ENCODE assay signal across 9 mouse cellular contexts in the genomic region with DNA sequence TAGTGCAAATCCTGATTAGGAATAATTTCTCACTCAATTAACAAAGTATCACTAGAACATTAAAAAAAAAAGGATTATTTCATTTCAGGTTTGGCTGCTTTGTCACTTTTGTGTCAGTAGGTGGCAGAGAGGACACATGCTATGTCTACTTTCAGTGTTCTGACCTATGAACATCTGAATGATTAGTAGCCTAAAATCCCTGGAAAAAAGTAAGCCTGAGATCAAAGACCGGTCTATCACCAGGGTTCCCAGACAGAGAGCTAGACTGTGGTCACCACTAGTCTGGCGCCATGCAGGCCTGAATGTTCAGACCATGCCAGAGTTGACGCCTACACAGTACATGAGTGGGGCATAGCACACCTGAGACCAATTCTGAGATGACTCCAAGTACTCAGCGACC. TPM values are rescaled to one million over a fixed set of nuclear protein-coding genes. Genes with fewer than 3 reads are reported as not detected.
A peak's percentile ranks its signal among the peaks of the same experiment; 100 is the strongest.
DNase-seq lines count a peak whose midpoint lies in the region; ATAC-seq and TF ChIP-seq lines count a peak whose summit lies in the region.
"Had no signal": no experiment of that assay in that cellular context is flagged by ENCODE, and none has a peak within 500 bp of the region (broad histone marks: within the 10 kb centered on the region; RNA-seq: fewer than 3 reads in every experiment).

No protein-coding gene starts in this region.

- H3K27me3 ChIP-seq in heart, adult 2 months (ENCODE audit: control insufficient read depth, insufficient read depth, low read length), result no peaks in the 10 kb centered on the region
- no peaks in the 10 kb centered on the region for H3K27me3 ChIP-seq in heart, embryonic 10.5 days (ENCODE audit: insufficient read depth, poor library complexity, severe bottlenecking)
- H3K27me3 ChIP-seq in midbrain, embryonic 13.5 days, result no peaks in the 10 kb centered on the region
- no peaks in the 10 kb centered on the region for H3K27me3 ChIP-seq in midbrain, embryonic 11.5 days (ENCODE audit: control insufficient read depth, insufficient read depth, low read length)
- H3K27me3 ChIP-seq: neural tube, embryonic 12.5 days had no signal

- H3K36me3 ChIP-seq in heart, adult 2 months (ENCODE audit: control insufficient read depth, insufficient read depth, low read length), result no peaks in the 10 kb centered on the region
- no peaks in the 10 kb centered on the region for H3K36me3 ChIP-seq in heart, embryonic 10.5 days
- no peaks in the 10 kb centered on the region for H3K36me3 ChIP-seq in midbrain, embryonic 13.5 days
- no peaks in the 10 kb centered on the region for H3K36me3 ChIP-seq in midbrain, embryonic 11.5 days (ENCODE audit: control insufficient read depth, insufficient read depth, low read length)
- H3K36me3 ChIP-seq: neural tube, embryonic 12.5 days had no signal

- no peak overlapping the region for H3K4me2 ChIP-seq in midbrain, embryonic 13.5 days (replicated peaks)
- H3K4me2 ChIP-seq in midbrain, embryonic 11.5 days, result no peak overlapping the region
- H3K4me2 ChIP-seq: neural tube, embryonic 12.5 days had no signal

- H3K9ac ChIP-seq in heart, adult 2 months (ENCODE audit: low read depth, low read length), result no peak overlapping the region
- H3K9ac ChIP-seq in midbrain, embryonic 13.5 days (replicated peaks), result no peak overlapping the region
- no peak overlapping the region for H3K9ac ChIP-seq in midbrain, embryonic 11.5 days (ENCODE audit: low read length)
- H3K9ac ChIP-seq: neural tube, embryonic 12.5 days had no signal

- no peak overlapping the region for H3K27ac ChIP-seq in heart, adult 2 months
- no peak overlapping the region for H3K27ac ChIP-seq in heart, embryonic 10.5 days
- H3K27ac ChIP-seq in midbrain, embryonic 13.5 days, result no peak overlapping the region
- no peak overlapping the region for H3K27ac ChIP-seq in midbrain, embryonic 11.5 days (ENCODE audit: low read depth, low read length)
- H3K27ac ChIP-seq: neural tube, embryonic 12.5 days had no signal

- peak; percentile 80 for TF ChIP-seq CTCF in heart, adult 2 months (IDR thresholded peaks at IDR 0.05)

- TF ChIP-seq POLR2A in heart, adult 2 months (IDR thresholded peaks at IDR 0.05; ENCODE audit: insufficient read depth, low read depth, low read length), result no peak

- 0 out of 2 replicates have a peak, but pooled peaks have one; percentile 43 for ATAC-seq in midbrain, embryonic 13.5 days
- no peak for ATAC-seq in midbrain, embryonic 11.5 days (ENCODE audit: low FRiP score)

- no peaks in the 10 kb centered on the region for H3K79me2 ChIP-seq in heart, adult 2 months (replicated peaks; ENCODE audit: control insufficient read depth, insufficient read depth, low read length)

- H3K4me1 ChIP-seq in heart, adult 2 months (ENCODE audit: control insufficient read depth, insufficient read depth, low read length), result no peaks in the 10 kb centered on the region
- H3K4me1 ChIP-seq in heart, embryonic 10.5 days, result no peaks in the 10 kb centered on the region
- peaks cover 7% of the 10 kb centered on the region for H3K4me1 ChIP-seq in midbrain, embryonic 13.5 days (replicated peaks)
- H3K4me1 ChIP-seq in midbrain, embryonic 11.5 days (ENCODE audit: control insufficient read depth, insufficient read depth, low read length), result peaks cover 6% of the 10 kb centered on the region

- no peak for TF ChIP-seq EP300 in heart, adult 2 months (IDR thresholded peaks at IDR 0.05; ENCODE audit: insufficient read depth, low read depth, low read length)

- intact Hi-C loops in heart, adult 2 months (cut with DNase I), result loop anchor here (2.0 kb wide), 1 partner anchor 138 kb away; no protein-coding TSS in a partner anchor
- intact Hi-C loops in left cerebral cortex, postnatal 4 days (cut with DNase I), result no loop called here

- no peaks in the 10 kb centered on the region for H3K9me3 ChIP-seq in heart, embryonic 10.5 days
- no peaks in the 10 kb centered on the region for H3K9me3 ChIP-seq in midbrain, embryonic 13.5 days
- H3K9me3 ChIP-seq in midbrain, embryonic 11.5 days (ENCODE audit: control insufficient read depth, low read length), result no peaks in the 10 kb centered on the region
- H3K9me3 ChIP-seq: neural tube, embryonic 12.5 days had no signal

- WGBS in heart, adult 2 months, result 54% methylated on average over 4 of the region's 4 CpGs
- whole genome bisulfite sequencing in heart, embryonic 10.5 days, result 72% methylated on average over 4 of the region's 4 CpGs
- WGBS in midbrain, embryonic 13.5 days, result 71% methylated on average over 4 of the region's 4 CpGs
- 73% methylated on average over 4 of the region's 4 CpGs for WGBS in midbrain, embryonic 11.5 days

- no peak for DNase-seq in heart, adult 2 months
- no peak for DNase-seq in heart, embryonic 10.5 days (ENCODE audit: low spot score)
- DNase-seq in midbrain, embryonic 11.5 days (ENCODE audit: low spot score, missing footprints), result no peak
- DNase-seq in embryo, embryonic 11 days, result peak; percentile 32
- peak; percentile 43 for DNase-seq in retina, embryonic 14.5 days (ENCODE audit: low spot score)
- no peak for DNase-seq in left cerebral cortex, postnatal 4 days
- DNase-seq in layer of hippocampus, adult 9-10 months (ENCODE audit: low spot score), result no peak

- H3K4me3 ChIP-seq in heart, adult 2 months, result no peak overlapping the region
- no peak overlapping the region for H3K4me3 ChIP-seq in heart, embryonic 10.5 days
- H3K4me3 ChIP-seq in midbrain, embryonic 13.5 days (replicated peaks), result no peak overlapping the region
- H3K4me3 ChIP-seq in midbrain, embryonic 11.5 days (ENCODE audit: low read depth, low read length), result no peak overlapping the region
- H3K4me3 ChIP-seq: neural tube, embryonic 12.5 days had no signal

RNA-seq across cellular contexts. Expression of a gene that starts 30.6 kb away (rescaled TPM):
- total RNA-seq in heart, adult 2 months (2021), result 10 to 100 TPM; 36.3 to 43.5 TPM
- polyA plus RNA-seq in heart, adult 2 months (2012; rRNA removed), result 7.5 and 17.5 TPM in 2 replicates
- 57.6 and 63.8 TPM in 2 replicates for polyA plus RNA-seq in heart, embryonic 10.5 days (2016; fragmentation: Nextera tagmentation; extraction: Ambion mirVana)
- polyA plus RNA-seq in midbrain, embryonic 13.5 days (2015; fragmentation: Nextera tagmentation; extraction: Ambion mirVana), result 58.8 and 68.1 TPM in 2 replicates
- polyA plus RNA-seq in midbrain, embryonic 11.5 days (2014; fragmentation: Nextera tagmentation; extraction: Ambion mirVana), result 72.0 and 72.1 TPM in 2 replicates
- total RNA-seq in left cerebral cortex, postnatal 4 days (2021), result 10 to 100 TPM; 62.0 to 64.2 TPM

Comparison
In these comparisons a context has a peak if more than half of its experiments do, and no peak if none do; other contexts are left out.
1. DNase-seq: peak in embryo, embryonic 11 days (single experiment) and retina, embryonic 14.5 days (single experiment); none in heart, adult 2 months (0 of 2), heart, embryonic 10.5 days (single experiment), midbrain, embryonic 11.5 days (single experiment), left cerebral cortex, postnatal 4 days (single experiment) and layer of hippocampus, adult 9-10 months (single experiment).